Mouse (Mus musculus): ENCODE measurements at regions not wholly inside any gene's neighbourhood (a gene's known extent, or its start where the extent isn't known, plus 50 kb on each side); places are given as distances from the start of the nearest gene placed in this dataset.

DNA sequence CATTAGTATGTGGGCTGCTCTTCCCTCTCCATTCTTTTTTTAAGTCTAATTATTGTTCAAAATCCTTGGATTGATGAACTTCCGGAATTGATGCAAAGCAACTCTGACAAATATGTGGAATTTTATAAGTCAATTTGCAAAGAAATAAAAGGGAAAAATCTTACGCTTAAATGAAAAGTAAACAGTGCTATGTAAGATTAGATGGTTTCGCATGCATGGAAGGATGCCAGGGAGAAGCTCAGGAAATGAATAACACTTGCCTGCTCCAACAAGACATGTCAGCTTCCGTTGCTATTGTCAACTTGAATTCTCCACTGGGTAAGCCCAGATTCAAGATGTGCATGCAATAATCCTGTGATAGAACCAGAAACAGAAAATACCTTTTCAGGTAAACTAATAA, 357.2 kb upstream of the Actbl2 start:
- no peak for DNase-seq (ENCODE audit: low spot score)

DNA sequence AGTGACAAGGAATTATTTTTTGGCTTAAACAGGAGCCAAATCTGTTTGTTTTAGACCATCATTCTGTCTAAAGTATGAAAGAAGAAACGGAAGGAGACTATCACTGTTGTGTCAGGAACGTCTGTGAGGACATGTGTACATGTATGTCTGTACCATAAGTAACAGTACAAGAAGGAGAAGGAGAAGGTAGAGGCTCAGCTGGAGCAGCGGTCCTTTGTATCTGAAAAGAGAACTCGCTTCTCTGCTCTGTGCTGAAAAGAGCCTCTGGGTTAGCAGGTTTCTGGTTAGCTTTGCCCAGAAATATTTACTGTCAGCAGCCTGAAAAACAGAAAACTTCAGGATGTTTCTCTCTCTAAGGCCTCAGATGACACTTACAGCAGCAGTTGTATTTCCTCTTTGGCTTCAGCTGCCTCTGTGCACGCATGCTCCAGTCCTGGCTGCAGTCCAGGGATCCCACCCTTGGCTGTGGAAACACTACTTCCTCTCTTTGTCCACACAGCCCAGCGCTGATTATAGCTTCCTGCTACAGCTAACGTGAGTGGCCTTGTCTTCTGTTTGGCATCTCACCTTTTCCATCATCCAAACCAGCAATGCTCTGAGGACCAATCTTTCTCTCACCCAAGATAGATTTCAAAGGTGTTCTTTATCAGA, 351.7 kb upstream of the Actbl2 start:
- no peak for DNase-seq (ENCODE audit: low spot score)

DNA sequence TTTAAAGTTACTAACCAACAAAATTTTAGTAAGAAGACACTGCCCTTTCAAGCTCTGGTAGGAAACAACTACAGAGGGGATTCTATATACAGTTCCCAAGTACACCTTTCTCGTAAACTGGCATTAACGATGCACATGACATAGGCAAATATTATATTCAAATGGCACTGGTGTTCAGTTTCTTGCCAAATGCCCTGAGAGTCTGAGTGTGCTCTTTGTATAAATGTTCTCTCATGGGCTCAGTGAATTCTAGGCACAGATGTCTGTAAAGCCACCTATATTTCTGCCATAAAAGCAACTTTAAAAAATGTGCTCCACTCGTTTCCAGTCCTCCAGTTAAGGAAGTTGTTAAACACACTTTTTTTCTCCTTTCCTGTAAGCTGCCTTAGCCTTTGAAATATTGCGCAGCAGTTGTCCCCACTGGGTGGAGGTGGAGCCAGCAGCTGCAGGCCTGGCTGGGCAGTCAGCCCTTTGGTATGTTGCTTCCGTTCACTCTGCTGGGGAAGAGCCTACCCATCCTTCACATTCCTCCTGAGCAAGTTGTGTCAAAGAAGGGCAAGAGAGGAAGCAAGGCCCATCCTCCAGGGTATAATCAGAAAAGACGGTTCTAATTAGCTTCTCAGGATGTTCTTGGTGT, 347.4 kb upstream of the Actbl2 start:
- no peak for DNase-seq (ENCODE audit: low spot score)

DNA sequence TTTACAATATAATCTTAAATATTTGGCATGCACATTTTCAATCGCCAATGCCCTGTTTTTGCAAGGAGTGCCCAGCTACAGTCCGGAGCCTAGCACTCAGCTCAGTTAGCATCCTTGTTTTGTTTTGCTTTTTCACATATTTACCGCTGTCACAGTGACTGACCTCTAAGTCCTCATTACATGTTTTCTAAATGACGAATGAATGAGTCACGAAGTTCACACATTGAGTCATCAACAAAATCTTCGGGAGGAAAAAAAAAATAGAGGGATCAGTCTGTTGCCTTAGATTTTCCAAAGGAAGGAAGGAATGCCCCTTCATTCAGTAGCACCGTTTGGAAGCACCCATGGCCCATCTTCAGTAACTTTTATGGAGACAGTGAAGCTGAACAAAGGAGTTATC, 342.9 kb upstream of the Actbl2 start:
- no peak for DNase-seq (ENCODE audit: low spot score)

DNA sequence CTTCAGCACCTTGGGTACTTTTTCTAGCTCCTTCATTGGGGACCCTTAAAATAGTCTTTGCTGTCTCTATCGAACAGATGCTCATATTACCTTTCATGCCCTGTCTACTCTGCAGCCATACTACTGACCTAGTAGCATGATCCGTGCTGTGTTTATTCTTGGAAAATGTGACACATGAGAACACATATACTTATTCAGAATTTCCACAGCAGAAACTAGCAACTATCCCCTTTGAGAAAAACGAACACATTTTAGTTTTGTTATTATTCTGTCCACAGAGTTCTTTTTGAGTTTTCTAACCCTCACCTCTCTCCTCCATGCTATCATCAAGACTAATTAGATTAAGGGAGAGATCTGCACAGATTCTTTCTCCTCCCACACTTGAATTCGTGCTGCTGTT, 341.6 kb upstream of the Actbl2 start:
- DNase-seq (ENCODE audit: low spot score): no peak

DNA sequence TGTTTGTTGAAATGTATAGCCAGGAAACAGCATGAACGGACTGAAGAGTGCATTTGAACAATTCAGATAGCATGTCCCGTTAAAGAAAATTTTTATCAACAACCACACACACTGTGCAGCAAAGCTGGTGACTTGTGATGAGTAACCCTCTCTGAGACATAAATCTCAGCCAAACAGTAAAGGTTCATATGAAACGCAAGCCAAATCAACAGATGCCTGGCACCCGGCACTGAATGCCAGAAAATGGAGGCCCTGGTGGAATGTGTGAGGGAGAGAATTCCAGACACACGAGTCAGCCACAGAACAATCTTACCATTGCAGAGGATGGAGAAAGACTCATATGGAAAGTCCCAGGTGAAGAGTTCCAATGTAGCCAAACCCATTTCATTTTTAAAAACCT, 341.1 kb upstream of the Actbl2 start:
- DNase-seq (ENCODE audit: low spot score): no peak

DNA sequence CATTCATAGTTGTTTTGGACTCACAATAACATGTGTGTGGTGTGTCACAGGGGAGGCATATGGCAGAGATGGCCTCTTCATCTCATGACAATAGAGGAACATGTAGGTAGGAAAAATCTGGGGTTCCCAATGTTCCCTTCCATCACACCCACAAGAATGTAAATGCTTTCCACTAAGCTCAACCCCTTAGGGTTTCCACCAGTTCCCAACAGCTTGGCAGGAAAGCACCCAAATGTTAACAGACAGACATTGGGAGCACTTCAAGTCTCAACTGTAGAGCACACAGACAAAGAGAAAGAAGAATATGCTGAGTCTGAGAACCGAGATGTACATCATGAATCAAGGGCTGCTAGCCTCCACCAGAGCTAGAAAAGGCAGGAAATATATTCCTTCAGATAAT, 339.7 kb upstream of the Actbl2 start:
- DNase-seq (ENCODE audit: low spot score): no peak

DNA sequence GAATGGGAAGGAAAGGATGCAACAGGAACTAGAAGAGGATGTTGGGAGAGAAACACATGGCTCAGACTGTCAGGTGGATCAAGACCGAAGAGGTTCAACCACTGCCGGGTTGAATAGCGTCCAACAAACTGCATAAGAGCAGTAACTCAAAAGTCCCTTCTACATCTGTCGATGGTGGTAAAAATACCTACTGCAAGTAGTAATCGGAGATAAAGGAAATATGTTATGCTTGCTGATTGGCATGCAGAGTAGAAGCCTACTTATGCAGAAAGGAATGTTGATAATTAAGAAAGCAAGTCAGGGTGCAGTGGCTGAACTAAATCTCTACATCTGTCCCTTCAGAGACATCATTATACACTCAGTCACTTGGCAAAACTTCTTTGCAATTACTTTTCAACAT, 330.9 kb upstream of the Actbl2 start:
- no peak for DNase-seq (ENCODE audit: low spot score)

DNA sequence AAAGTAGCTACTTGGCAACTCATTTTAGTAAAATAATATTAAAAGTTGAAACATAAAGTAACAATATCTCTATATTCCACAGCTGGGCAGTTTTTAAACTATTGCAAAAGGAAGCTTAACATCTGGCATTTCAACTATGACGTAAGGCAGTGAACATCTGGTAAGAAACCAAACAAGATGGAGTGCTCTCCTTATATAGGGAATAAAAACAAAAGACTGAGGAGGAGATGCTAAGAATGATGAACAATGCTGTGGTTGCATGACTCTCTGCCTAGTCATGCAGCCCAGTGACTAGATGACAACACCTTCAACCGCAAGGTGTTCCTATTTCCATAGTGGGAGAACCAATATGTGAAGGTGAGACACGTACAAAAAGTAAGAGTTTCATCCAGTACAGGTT, 329.9 kb upstream of the Actbl2 start:
- DNase-seq (ENCODE audit: low spot score): no peak

DNA sequence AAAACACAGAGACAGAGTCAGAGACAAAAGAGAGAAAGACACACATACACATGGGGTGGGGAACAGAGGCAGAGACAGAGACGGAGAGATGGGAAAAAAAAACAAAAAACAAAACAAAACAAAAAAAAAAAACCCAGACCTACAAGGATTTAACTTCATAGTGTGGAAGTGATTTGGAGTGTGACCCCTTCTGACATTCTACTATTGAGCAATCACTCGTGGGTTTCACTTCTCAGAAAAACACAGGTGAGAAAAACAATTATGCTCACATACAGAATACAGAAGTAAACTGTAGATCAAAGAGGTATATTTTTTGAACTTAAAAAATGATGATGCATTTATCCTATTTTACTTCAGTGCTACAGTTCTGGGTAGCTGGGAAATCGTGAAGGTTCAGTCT, 326.7 kb upstream of the Actbl2 start:
- no peak for DNase-seq (ENCODE audit: low spot score)

DNA sequence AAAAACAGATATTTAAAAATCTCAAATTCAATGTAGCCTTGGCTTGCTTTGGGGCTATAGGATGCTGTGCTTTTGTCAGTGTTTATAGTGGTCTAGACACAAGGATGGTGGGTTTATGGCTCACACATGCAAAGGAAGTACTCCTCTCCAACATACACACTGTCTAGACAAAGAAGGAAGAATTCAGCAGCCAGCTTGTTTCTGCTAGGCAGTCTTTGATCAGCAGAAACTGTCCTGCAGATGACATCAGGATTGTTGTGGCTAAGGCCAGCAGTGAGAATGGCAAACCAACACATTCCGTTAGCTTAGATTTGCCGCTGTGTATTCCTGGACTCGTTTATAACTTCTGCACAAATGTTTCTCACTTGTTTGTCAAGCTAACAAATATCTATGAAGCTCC, 325.9 kb upstream of the Actbl2 start:
- DNase-seq (ENCODE audit: low spot score): no peak

DNA sequence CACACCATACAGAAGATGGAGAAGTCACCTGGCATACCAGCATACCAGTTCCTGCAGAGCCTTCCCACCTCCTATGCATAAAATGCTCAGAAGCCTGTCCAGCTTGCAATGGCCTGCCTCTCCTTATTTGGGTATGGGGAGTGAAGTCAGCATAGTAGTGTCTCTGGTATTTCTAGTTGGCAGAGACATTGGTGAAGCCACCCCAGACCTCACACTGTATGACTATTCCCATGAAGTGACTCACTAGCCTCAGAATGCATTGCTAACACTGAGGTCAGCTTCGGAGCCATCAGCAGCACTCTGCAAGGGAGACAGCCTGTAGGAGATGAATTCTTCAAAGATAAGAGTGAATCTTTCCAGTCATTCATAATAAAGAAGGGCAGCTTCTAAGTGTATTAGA, 325.2 kb upstream of the Actbl2 start:
- peak; percentile 9 for DNase-seq (ENCODE audit: low spot score)

DNA sequence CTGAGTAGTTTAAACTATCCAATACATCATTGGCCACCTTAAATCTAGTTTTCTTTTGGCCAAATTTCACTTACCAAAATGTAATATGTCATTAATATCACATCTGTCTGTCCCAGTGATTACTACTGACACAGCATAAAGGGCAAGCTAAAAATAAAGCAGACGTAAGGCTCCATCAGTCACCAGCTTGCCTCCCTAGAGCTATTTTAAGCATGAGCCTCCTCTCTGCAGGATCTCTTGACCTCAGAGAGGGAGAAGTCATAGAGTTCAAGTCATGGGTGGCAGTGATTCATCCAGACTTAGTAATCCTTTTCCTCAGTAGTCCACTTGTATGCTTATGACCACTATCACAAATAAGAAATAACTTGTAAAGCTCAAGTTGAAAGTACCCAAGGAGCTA, 313.2 kb upstream of the Actbl2 start:
- DNase-seq (ENCODE audit: low spot score): no peak

DNA sequence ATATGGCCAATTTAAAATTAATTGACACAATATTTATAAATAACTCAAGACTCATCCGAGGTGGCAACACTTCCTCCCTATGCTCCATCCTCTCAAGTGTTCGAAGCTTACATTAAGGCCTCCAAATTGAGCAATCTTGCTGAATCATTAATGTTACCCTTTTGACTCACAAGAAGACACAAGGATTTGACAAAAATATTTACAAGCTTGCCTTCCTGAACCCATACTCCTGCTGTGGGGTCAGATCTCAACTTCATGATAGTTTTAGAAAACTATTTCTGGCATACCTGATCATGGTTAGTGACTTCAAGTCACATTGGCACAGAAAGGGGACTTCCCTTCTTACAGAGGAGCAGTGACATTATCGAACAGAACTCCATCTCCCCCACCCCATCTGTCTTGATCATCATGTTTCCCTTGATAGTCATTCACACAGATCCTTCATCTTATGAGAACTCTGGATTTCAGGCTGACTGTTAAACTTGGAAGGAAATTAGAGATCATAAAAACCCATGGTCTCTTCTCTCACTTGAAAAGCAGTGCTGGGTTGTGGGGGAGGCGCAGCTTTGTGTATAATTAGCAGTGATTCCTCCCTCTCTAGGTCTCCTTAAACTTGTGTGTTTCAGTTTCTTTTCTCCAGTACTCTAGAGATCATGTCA, 311.7 kb upstream of the Actbl2 start:
- DNase-seq (ENCODE audit: low spot score): no peak

DNA sequence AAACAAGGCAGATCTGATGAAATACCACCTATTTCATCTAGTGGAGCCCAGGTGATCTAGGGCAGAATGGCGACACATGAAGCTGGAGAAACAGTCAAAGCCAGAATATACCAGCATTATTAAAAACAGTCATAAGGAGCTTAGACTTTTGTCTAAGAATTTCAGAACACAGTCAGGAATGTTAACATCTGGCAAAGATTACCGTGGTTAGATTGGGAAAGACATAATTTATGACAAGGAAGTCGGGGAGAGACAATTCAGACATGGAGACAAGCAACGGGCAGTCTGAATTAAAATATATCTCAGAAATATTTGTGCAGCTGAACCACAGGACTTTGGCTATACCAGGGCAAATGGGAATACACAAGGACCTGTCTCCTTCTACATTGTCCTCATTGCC, 310.8 kb upstream of the Actbl2 start:
- DNase-seq (ENCODE audit: low spot score): no peak

DNA sequence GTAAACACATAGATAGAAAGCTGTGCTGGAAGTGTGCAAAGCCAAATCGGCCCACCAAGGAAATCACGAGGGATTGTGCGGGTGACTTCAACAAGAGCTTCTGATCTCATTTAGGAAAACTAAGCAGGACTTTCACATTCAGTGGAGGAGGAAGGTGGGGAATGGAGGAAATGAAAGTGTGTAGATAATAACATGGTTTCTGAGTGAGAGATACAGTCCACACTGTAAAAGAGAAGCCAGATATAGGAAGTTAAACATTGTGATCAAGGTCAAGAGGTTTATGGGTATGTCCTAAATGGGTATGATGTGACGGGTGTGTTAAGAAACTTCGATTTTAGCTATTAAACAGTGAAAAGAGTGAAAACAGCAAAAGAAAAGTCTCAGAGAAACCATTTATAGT, 310.1 kb upstream of the Actbl2 start:
- no peak for DNase-seq (ENCODE audit: low spot score)

DNA sequence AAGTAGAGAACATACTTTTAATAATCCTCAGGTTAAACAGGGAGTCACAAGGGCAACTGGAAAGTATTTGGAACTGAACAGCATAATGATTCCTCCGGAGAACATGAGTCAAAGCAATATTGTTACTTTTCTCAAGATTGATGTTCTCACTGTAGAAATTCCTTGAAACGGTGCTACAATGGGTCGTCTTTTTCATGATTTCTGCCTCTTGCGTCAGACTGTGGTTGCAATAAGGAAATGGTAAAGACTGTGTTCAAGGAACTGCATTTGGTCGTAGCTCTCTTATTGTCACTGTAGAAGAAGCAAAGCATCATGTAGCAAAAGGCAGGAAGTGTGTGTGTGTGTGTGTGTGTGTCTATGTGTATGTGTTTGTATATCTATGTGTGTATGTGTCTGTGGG, 294.6 kb upstream of the Actbl2 start:
- peak; percentile 71 for DNase-seq (ENCODE audit: low spot score)

DNA sequence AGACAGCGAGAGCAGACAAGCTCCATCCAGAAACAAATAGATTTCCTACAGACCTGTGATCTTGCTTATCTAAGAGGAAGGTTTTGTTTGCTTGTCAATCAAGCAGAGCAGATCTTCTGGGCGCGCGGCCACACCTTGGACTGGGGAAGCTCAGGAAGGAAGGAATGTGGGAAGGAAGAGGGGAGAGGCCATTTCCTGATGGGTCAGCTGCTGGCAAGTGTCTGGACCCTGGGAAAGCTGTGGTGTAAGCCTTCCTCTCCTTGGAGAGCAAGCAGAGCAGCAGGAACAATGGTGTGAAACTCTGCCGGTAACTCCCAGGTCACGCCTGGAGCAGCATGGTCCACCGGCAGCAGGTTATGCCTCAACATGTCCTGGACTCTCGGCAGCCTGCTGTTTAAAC, 287.7 kb upstream of the Actbl2 start:
- DNase-seq (ENCODE audit: low spot score): no peak

DNA sequence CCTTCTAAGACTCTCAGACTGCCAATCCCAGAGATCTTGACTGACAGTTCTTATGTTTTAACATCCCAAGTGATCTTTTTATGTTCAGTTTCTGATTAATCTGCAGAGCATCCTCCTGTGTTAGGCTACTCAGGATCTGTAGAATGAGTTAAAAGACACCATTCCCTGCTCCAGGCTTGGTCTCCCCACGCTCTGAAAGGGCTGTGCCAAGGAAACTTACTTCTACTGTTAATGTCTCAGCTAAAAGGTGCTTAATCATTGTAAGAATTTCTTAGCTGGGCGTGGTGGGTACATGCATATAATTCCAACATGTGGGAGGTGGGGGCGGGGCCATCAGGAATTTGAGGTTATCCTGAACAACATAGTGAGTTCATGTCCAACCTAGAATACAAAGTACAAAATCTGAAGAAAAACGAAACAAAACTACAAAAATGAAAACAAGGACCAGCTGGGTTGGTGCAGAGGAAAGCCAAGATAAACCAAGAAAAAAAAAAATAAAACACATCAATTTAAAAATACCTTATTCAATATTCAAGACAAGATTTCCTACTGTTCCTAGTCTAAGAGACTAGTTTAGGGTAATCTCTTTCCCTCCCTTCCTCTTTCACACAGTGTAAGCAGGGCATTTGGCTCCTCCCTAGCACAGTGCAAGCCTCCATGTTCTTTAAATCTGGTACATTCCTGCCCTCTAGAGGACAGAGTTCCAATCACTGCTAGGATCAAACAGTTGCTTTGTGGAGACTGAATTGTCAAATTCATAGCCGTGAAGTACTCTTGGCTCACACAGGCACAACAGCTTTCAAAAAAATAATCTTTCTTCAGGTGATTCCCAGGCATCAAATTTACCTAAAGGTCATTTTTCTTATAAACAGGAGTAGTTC, 286.9 kb upstream of the Actbl2 start:
- DNase-seq (ENCODE audit: low spot score): peak; percentile 74

DNA sequence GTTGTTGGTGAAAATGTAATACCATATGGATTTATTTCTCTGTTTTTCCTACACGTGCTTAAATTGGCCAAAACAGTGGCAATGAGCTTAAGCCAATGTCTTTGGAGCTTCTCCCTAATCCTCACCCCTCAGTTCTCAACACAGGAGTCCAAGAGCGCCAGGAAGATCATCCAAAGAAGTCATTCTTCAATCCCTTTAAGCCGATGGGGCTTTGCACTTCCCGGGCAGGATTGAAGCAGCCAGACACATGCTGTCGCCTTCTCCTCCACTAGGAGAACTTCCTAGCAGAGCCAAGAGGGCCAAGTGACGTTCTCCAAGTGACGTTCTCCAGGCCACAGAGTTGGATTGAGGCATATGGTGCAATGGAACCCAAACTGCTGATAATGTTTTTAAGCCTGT, 286.3 kb upstream of the Actbl2 start:
- peak; percentile 16 for DNase-seq (ENCODE audit: low spot score)

DNA sequence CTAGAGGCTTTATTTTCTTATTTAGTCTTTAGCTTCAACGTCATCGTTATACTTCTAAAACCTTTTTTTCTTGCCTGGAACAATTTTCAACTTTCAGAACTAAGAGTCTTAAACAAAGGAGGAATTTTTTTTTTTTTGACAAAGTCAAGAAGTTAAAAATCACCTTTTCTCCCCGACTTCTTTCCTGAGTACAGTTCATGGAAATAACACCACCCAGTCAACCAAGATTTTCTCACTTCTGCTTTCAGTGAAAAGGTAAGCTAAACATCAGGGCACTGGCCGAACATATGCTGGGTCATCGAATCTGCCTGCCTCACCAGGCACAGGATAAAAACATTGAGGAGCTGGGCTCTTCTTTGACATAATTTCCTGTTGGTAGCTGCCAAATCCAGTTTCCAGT, 277.4 kb upstream of the Actbl2 start:
- no peak for DNase-seq (ENCODE audit: low spot score)

DNA sequence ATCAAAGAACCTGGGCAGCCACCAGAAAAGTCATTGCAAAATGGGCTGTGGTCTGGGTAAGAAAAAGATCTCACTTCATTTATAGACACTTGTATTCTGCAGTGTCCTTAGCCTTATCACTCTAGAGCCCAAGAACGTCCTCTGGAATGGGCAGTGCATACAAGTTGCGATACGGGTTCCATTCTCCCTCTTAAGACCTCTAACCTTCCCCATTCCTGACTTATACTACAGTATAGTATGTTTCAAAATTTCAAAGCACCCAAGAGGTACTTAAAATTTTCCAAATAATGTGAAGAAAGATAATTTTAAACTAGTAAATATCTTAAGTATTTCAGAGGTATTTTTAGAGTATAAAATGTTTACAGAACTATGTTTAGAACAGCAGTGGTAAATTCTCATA, 276.8 kb upstream of the Actbl2 start:
- DNase-seq (ENCODE audit: low spot score): no peak

DNA sequence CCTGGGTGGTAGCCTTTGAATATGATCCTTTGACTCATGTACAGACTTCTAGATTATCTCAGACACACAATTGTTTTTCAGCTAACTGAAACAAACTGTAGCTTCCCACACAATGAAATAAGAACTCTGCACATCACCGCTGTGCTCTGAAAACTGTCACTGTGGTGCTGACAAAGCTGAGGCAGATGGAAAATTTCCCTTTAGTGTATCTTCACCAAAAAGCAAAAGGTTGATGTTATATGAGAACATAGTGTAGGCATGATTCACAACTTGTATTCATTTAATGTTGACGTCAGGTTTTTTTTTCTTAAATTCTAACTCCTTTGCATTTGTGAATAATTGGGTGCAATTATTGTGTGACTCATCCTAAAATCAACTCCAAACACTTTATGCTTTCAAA, 264.1 kb upstream of the Actbl2 start:
- no peak for DNase-seq (ENCODE audit: low spot score)
